Mouse (Mus musculus) midbrain, embryonic 13.5 days (tissue): ENCODE results near the gene Oca2. TPM values are rescaled to one million over a fixed set of nuclear protein-coding genes. Genes with fewer than 3 reads are reported as not detected.

Source experiments
- ATAC-seq: fragments of 200-750 bp; cut with Nextera tagmentation; 2 replicates; pipeline ENCODE4 v1.8.0; 2017; ENCODE audit warnings: mild to moderate bottlenecking, moderate TSS enrichment, moderate library complexity
- H3K27ac ChIP-seq: fragments of 300-500 bp; sonication (generic); 2 replicates; pipeline ENCODE4 v1.5.1; 2015; ENCODE audit warnings: inconsistent platforms, mild to moderate bottlenecking, moderate library complexity
- H3K27me3 ChIP-seq: fragments of 300-500 bp; sonication (generic); 2 replicates; pipeline ENCODE4 v1.6.1; 2015; ENCODE audit warnings: mild to moderate bottlenecking, inconsistent platforms
- H3K36me3 ChIP-seq: fragments of 300-500 bp; sonication (generic); 2 replicates; pipeline ENCODE4 v1.6.1; 2015; ENCODE audit warnings: mild to moderate bottlenecking, inconsistent platforms
- H3K4me1 ChIP-seq: fragments of 300-500 bp; sonication (generic); replicated peaks from 2 replicates; pipeline ENCODE4 v1.6.1; 2015; ENCODE audit warnings: inconsistent platforms
- H3K4me2 ChIP-seq: fragments of 300-500 bp; sonication (generic); replicated peaks from 2 replicates; pipeline ENCODE4 v1.6.1; 2015; ENCODE audit warnings: moderate library complexity, mild to moderate bottlenecking, inconsistent platforms
- H3K4me3 ChIP-seq: fragments of 300-500 bp; sonication (generic); replicated peaks from 2 replicates; pipeline ENCODE4 v1.5.1; 2015; ENCODE audit warnings: mild to moderate bottlenecking, inconsistent platforms
- H3K9ac ChIP-seq: fragments of 300-500 bp; sonication (generic); replicated peaks from 2 replicates; pipeline ENCODE4 v1.6.1; 2015; ENCODE audit warnings: mild to moderate bottlenecking, inconsistent platforms
- H3K9me3 ChIP-seq: fragments of 300-500 bp; sonication (generic); 2 replicates; pipeline ENCODE4 v1.6.1; 2016; ENCODE audit warnings: mild to moderate bottlenecking, inconsistent platforms
- whole genome bisulfite sequencing: fragments of 180-500 bp; shearing (Covaris S2); methylation state at CpG from one replicate; pipeline ENCODE4 v1.1.7; 2015; 5-methylcytosine and 5-hydroxymethylcytosine counted together
- polyA plus RNA-seq: library from polyadenylated mRNA; unstranded; fragments of >200 nt; fragmentation: Nextera tagmentation; extraction: Ambion mirVana; gene quantifications from 2 replicates; pipeline ENCODE4 v1.2.1, GENCODE M21; 2015

The Oca2 gene
- polyA plus RNA-seq, 1 experiment from 2014 or later = 0.09 TPM

DNA sequence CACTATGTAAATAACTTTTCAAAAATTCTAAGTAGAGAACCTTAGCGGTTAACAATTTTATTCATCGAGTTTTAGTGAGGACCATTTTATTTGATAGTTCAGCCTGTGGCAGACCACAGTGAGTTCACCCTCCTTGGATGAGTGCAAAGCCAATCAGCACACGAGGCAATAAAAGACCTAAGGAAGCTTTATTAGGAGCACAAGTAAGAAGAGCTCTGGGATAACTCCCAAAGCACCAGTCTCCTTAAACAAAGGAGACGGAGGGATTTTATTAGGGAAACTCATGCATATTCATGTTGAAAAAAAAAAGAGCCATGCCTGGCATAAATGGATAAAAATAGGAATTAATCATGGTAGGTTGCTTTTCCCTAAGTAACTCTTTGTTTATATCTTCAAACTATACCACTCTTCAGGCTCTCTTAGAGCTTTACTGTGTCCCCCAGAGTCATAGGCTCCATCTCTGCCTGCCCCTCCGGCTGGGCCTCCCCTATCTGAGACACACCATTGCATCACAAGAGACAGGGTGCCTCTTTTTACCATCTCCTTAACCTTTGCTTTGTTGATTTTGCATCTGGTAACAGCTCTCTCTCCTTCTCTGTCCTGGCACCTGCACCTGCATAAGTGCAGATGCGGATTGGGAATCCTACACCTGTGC, 178.7 kb downstream of the Oca2 start:
- H3K27ac ChIP-seq = no peak overlapping the region
- H3K27me3 ChIP-seq = no peaks in the 10 kb centered on the region
- 0 out of 2 replicates have a peak, but pooled peaks cover 6% of the 10 kb centered on the region for H3K4me1 ChIP-seq
- no peaks in the 10 kb centered on the region for H3K36me3 ChIP-seq
- no peak overlapping the region for H3K4me2 ChIP-seq
- H3K4me3 ChIP-seq = no peak overlapping the region
- no peak overlapping the region for H3K9ac ChIP-seq
- peak; percentile 48; the same call in 1 of the 2 replicates for ATAC-seq
- H3K9me3 ChIP-seq = peaks cover 2% of the 10 kb centered on the region; the same call in 1 of the 2 replicates
- 48% methylated on average over 6 of the region's 6 CpGs for WGBS

GRCm38 (mm10) chr7:56419253-56419844, 179.8 kb downstream of the Oca2 start:
- Histone ChIP-seq H3K27ac (no peak overlapping the region), H3K4me2 (no peak overlapping the region), H3K9ac (no peak overlapping the region), H3K4me1 (0 out of 2 replicates have a peak, but pooled peaks cover 6% of the 10 kb centered on the region), H3K27me3 (no peaks in the 10 kb centered on the region), H3K36me3 (no peaks in the 10 kb centered on the region), H3K9me3 (peaks cover 2% of the 10 kb centered on the region; the same call in 1 of the 2 replicates), H3K4me3 (no peak overlapping the region)
- ATAC-seq = 0 out of 2 replicates have a peak, but pooled peaks have one; percentile 25
- 41% methylated on average over 5 of the region's 5 CpGs for WGBS

DNA sequence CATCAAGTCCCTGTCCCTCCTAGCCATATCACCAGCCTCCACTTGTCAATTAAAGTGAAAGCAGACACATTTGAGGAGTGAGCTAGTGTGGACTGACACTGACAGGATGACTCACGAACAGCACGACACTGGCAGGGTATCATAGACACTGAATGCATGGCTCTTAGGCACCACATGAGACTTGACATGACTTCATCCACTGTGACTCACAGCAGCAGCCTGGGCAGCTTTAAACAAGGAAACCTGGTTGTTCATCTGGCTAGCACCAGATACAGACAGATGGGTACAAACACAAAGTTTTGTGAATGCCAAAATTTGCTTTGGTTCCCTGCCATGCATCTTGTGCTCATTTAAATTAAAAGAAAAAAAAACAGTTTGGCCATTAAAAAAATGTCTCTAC, 182.4 kb downstream of the Oca2 start:
- Histone ChIP-seq H3K9ac (no peak overlapping the region), H3K27ac (no peak overlapping the region), H3K4me2 (no peak overlapping the region), H3K36me3 (no peaks in the 10 kb centered on the region), H3K4me3 (no peak overlapping the region), H3K27me3 (no peaks in the 10 kb centered on the region), H3K4me1 (0 out of 2 replicates have a peak, but pooled peaks cover 6% of the 10 kb centered on the region), H3K9me3 (peaks cover 2% of the 10 kb centered on the region; the same call in 1 of the 2 replicates)
- WGBS = 70% methylated on average over 2 of the region's 2 CpGs
- ATAC-seq = no peak

DNA sequence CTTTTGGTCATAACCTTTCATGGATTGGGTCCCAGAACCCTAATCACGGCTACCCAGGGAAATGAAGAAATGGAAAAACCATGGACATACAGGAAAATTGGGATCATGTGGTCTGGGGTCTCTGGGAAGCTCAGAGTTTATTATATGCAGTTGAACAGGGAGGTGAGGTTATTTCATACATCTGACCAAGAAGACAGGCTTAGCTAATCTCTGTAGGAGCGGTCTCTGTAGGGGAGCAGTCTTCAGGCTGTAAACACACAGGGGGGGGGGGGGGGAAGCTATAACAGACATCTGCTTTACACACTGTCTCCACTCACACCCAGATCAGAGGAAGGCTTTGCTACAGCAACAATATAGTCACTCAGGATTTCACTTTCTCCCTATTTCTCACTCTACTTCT, 184.0 kb downstream of the Oca2 start:
- no peak overlapping the region for H3K27ac ChIP-seq
- 0 out of 2 replicates have a peak, but pooled peaks cover 2% of the 10 kb centered on the region for H3K4me1 ChIP-seq
- H3K36me3 ChIP-seq = no peaks in the 10 kb centered on the region
- 78% methylated on average over 2 of the region's 2 CpGs for WGBS
- no peak overlapping the region for H3K4me3 ChIP-seq
- no peaks in the 10 kb centered on the region for H3K27me3 ChIP-seq
- no peak overlapping the region for H3K4me2 ChIP-seq
- H3K9me3 ChIP-seq = no peaks in the 10 kb centered on the region
- H3K9ac ChIP-seq = no peak overlapping the region
- ATAC-seq = no peak

DNA sequence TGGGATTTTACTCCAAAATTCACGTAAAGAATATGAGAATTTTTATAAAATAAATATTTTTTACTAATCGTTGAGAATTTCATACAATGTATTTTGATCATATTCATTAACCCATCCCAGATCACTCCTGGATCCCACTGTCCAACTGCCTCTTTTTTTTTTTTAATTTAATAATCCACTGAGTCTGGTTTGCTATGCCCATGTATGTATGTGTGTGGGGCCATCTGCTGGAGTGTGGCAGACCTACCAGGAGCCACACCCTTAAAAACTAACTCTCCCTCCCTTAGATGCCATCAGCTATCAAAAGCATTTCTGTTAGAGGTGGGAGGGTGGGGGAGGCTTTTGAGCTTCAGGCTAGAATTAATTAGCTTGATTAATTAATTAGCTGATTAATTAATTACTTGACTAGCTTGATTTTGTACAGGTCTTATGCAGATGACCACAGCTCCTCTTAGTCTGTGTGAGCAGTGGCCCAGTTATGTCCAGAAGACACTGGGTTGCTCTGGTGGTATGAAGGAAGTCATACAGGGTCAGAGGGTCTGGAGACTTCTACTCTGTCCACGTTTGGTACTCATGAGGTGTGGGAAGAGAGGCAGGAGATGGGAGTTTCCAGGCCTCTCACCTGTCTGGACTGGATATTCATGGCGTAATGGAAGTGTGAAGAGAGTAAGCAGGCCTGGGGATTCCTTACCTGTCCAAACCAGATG, 221.4 kb downstream of the Oca2 start:
- 0 out of 2 replicates have a peak, but pooled peaks have one; percentile 37 for ATAC-seq
- Histone ChIP-seq H3K27me3 (no peaks in the 10 kb centered on the region), H3K4me2 (no peak overlapping the region), H3K36me3 (no peaks in the 10 kb centered on the region), H3K9me3 (no peaks in the 10 kb centered on the region), H3K9ac (no peak overlapping the region), H3K27ac (no peak overlapping the region), H3K4me3 (no peak overlapping the region), H3K4me1 (no peaks in the 10 kb centered on the region)
- WGBS = 82% methylated on average over 4 of the region's 4 CpGs

GRCm38 (mm10) chr7:56498242-56498641, 258.7 kb downstream of the Oca2 start:
- H3K36me3 ChIP-seq = no peaks in the 10 kb centered on the region
- no peak for ATAC-seq
- WGBS = 92% methylated on average over 2 of the region's 2 CpGs
- no peaks in the 10 kb centered on the region for H3K9me3 ChIP-seq
- H3K4me3 ChIP-seq = no peak overlapping the region
- H3K4me2 ChIP-seq = no peak overlapping the region
- H3K9ac ChIP-seq = no peak overlapping the region
- H3K27me3 ChIP-seq = no peaks in the 10 kb centered on the region
- H3K27ac ChIP-seq = no peak overlapping the region
- H3K4me1 ChIP-seq = no peaks in the 10 kb centered on the region

GRCm38 (mm10) chr7:56499319-56499718, 259.8 kb downstream of the Oca2 start:
- Histone ChIP-seq H3K4me3 (no peak overlapping the region), H3K9ac (no peak overlapping the region)
- 71% methylated on average over 2 of the region's 2 CpGs for WGBS

GRCm38 (mm10) chr7:56499767-56500166, 260.2 kb downstream of the Oca2 start:
- WGBS = 63% methylated on average over 1 of the region's 1 CpGs
- no peaks in the 10 kb centered on the region for H3K4me1 ChIP-seq

More at GRCm38 (mm10) chr7:56499319-56499718, 259.8 kb downstream of the Oca2 start:
- ATAC-seq = no peak
- H3K9me3 ChIP-seq = 0 out of 2 replicates have a peak, but pooled peaks cover 2% of the 10 kb centered on the region
- H3K4me1 ChIP-seq = no peaks in the 10 kb centered on the region
- H3K4me2 ChIP-seq = no peak overlapping the region
- H3K27me3 ChIP-seq = no peaks in the 10 kb centered on the region
- no peaks in the 10 kb centered on the region for H3K36me3 ChIP-seq
- no peak overlapping the region for H3K27ac ChIP-seq

GRCm38 (mm10) chr7:56500438-56500837, 260.9 kb downstream of the Oca2 start:
- Histone ChIP-seq H3K4me3 (no peak overlapping the region), H3K4me1 (no peaks in the 10 kb centered on the region), H3K27me3 (no peaks in the 10 kb centered on the region), H3K9ac (no peak overlapping the region), H3K9me3 (0 out of 2 replicates have a peak, but pooled peaks cover 2% of the 10 kb centered on the region), H3K4me2 (no peak overlapping the region), H3K36me3 (no peaks in the 10 kb centered on the region), H3K27ac (no peak overlapping the region)
- ATAC-seq = no peak
- WGBS = 84% methylated on average over 1 of the region's 1 CpGs

More at GRCm38 (mm10) chr7:56499767-56500166, 260.2 kb downstream of the Oca2 start:
- Histone ChIP-seq H3K4me3 (no peak overlapping the region), H3K4me2 (no peak overlapping the region), H3K9ac (no peak overlapping the region), H3K36me3 (no peaks in the 10 kb centered on the region), H3K27ac (no peak overlapping the region), H3K27me3 (no peaks in the 10 kb centered on the region), H3K9me3 (0 out of 2 replicates have a peak, but pooled peaks cover 2% of the 10 kb centered on the region)
- ATAC-seq = no peak

DNA sequence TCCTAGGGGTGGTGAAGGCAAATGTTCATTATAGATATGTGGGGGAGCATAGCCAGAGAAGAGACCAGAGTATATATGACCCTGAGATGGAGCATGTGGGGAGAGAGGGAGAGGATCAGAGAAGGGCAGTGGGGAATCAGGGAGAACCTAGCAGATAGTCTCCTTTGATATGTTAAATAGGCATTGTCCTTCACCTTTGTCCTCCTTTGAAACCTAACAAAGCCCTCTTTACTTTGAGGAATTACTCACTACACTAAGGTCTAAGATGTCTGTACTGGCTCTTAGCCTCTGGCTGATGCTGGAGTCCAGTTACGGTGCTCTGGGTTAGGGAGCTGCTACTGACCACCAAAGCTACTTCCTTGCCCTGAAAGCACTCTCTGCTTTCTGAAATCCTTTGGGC, 279.0 kb downstream of the Oca2 start:
- Histone ChIP-seq H3K4me2 (no peak overlapping the region), H3K27ac (no peak overlapping the region), H3K9ac (no peak overlapping the region), H3K4me1 (peaks cover 8% of the 10 kb centered on the region; the same call in 1 of the 2 replicates), H3K36me3 (no peaks in the 10 kb centered on the region), H3K9me3 (no peaks in the 10 kb centered on the region), H3K27me3 (no peaks in the 10 kb centered on the region), H3K4me3 (no peak overlapping the region)
- 4% methylated on average over 1 of the region's 1 CpGs for WGBS
- no peak for ATAC-seq

GRCm38 (mm10) chr7:56519741-56520140, 280.2 kb downstream of the Oca2 start:
- Histone ChIP-seq H3K4me1 (peaks cover 8% of the 10 kb centered on the region; the same call in 1 of the 2 replicates), H3K4me3 (no peak overlapping the region), H3K4me2 (no peak overlapping the region), H3K27ac (no peak overlapping the region), H3K27me3 (no peaks in the 10 kb centered on the region), H3K9me3 (no peaks in the 10 kb centered on the region), H3K36me3 (no peaks in the 10 kb centered on the region), H3K9ac (no peak overlapping the region)
- WGBS = 17% methylated on average over 5 of the region's 5 CpGs
- no peak for ATAC-seq

DNA sequence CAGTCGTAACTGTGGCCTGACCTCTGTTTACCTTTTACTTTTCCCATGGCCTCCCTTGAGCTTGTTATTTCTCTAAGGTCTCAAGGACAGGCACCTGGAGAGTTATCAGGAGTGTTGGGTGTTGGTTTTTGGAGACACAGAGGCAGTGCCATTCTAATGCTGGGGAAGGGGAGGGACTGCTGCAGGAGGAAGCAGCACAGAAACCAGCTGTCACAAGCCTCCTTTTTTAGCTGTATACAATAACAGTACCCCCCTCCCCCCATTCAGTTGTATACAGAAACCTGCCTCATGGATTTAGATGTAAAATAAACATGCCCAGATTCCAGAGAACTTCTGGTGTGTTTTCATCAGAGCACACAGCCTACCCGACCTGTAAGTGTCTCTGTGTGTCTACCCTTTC, 295.3 kb downstream of the Oca2 start:
- H3K4me1 ChIP-seq = no peaks in the 10 kb centered on the region
- H3K36me3 ChIP-seq = no peaks in the 10 kb centered on the region
- H3K4me2 ChIP-seq = no peak overlapping the region
- no peak overlapping the region for H3K27ac ChIP-seq
- no peak overlapping the region for H3K9ac ChIP-seq
- WGBS = 79% methylated on average over 2 of the region's 2 CpGs
- no peak for ATAC-seq
- H3K9me3 ChIP-seq = no peaks in the 10 kb centered on the region
- no peak overlapping the region for H3K4me3 ChIP-seq
- no peaks in the 10 kb centered on the region for H3K27me3 ChIP-seq
